Mouse (Mus musculus): ENCODE measurements around the gene Gucd1. TPM values are rescaled to one million over a fixed set of nuclear protein-coding genes. Genes with fewer than 3 reads are reported as not detected.
A peak's percentile ranks its signal among the peaks of the same experiment; 100 is the strongest.

The Gucd1 gene
- total and polyA plus RNA-seq, 3 experiments, result 16.8 to 19.0 (median 18.0) TPM

DNA sequence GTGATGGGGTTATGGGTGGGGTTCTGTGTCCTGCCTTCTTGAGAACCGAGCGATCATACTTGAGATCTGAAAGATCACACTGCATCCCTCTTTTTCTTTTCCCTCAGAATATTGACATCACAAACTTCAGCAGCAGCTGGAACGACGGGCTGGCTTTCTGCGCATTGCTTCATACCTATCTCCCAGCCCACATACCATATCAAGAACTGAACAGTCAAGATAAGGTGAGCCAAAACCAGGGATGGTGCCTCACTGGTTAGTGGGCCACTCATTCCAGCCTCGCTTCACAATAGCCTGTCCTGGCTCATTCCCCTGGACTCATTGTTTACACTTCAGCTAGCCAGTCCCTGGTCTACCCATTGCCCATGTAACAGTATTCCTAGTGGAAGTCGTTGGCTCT lies 210.6 kb downstream of the Gucd1 start:
- peaks cover 46 to 75% of the 10 kb centered on the region in 2 experiments for H3K36me3 ChIP-seq (replicated peaks in 1 of 2; ENCODE audit: control insufficient read depth in 1 of 2, insufficient read depth in 1 of 2, low read length in 1 of 2)
- H3K4me2 ChIP-seq (ENCODE audit: insufficient read depth, low read depth, poor library complexity, severe bottlenecking), result no peak overlapping the region
- H3K9me3 ChIP-seq (replicated peaks; ENCODE audit: low read length), result no peaks in the 10 kb centered on the region
- H3K27ac ChIP-seq (ENCODE audit: insufficient read depth, low read depth), result no peak overlapping the region
- no peaks in the 10 kb centered on the region; the same call in 1 of the 2 replicates for H3K79me2 ChIP-seq (replicated peaks; ENCODE audit: control insufficient read depth, extremely low read depth, insufficient read depth, poor library complexity, severe bottlenecking)
- H3K27me3 ChIP-seq (replicated peaks), result no peaks in the 10 kb centered on the region
- TF ChIP-seq MYC (IDR thresholded peaks at IDR 0.05; ENCODE audit: low read depth, low read length) (no peak), MAX (IDR thresholded peaks at IDR 0.05; ENCODE audit: low read length) (no peak), ZKSCAN1 (IDR thresholded peaks at IDR 0.05; ENCODE audit: borderline replicate concordance, low read depth, low read length) (no peak), KAT2A (IDR thresholded peaks at IDR 0.05; ENCODE audit: insufficient replicate concordance, low read length) (no peak), MAZ (IDR thresholded peaks at IDR 0.05; ENCODE audit: low read depth, low read length) (no peak), IRF4 (IDR thresholded peaks at IDR 0.05; ENCODE audit: low read depth, low read length) (no peak), EP300 (IDR thresholded peaks at IDR 0.05; ENCODE audit: low read length) (no peak), CTCF (conservative IDR thresholded peaks at IDR 0.05 in 1 of 2, IDR thresholded peaks at IDR 0.05 in 1 of 2; ENCODE audit: low read depth in 2 of 2, low read length in 2 of 2) (no peak), ELF1 (IDR thresholded peaks at IDR 0.05; ENCODE audit: low read depth, low read length) (no peak)
- H3K4me3 ChIP-seq (replicated peaks in 1 of 3; ENCODE audit: low read depth in 2 of 3, low read length in 2 of 3, poor library complexity in 1 of 3), result no peak overlapping the region
- no peak for DNase-seq (ENCODE audit: extremely low read depth)
- dilution Hi-C loops (cut with MboI; ENCODE audit: extremely low pct_ligation_motif_present, extremely low pct_unique_long_range_greater_than_20kb, low sequenced_read_pairs), result no loop called here
- H3K4me1 ChIP-seq (ENCODE audit: control insufficient read depth in 1 of 2, insufficient read depth in 2 of 2), result peaks cover 9 to 44% of the 10 kb centered on the region in 2 experiments
- in situ Hi-C loops (cut with MboI; ENCODE audit: low pct_ligation_motif_present, low pct_unique_long_range_greater_than_20kb, low sequenced_read_pairs), result no loop called here
- no peak overlapping the region for H3K9ac ChIP-seq (ENCODE audit: insufficient read depth, low read depth)

DNA sequence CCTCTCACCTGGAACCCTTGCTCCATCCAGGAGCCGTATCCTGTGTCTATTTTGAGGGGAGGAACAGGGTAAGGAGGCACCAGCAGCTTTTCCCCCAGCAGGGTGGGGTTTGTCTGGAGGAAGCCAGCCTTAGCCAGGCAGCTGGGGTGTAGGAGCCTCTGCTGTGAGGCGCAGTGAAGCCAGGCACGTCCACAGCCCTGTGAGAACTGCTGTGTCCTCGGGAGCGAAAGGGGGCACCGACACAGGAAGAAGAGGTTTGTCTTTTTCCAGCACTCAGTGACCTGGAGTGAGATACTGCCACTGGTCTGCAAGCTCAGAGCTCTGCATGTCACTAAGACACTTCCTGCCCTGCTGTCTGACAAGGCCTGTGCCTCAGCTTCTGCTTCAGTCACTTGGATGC lies 213.4 kb downstream of the Gucd1 start:
- no peak for DNase-seq (ENCODE audit: extremely low read depth)
- TF ChIP-seq MXI1 (IDR thresholded peaks at IDR 0.05; ENCODE audit: low read depth, low read length) (no peak), GABPA (IDR thresholded peaks at IDR 0.05; ENCODE audit: insufficient replicate concordance, low read depth, low read length) (no peak), E2F4 (IDR thresholded peaks at IDR 0.05; ENCODE audit: insufficient replicate concordance, low read depth, low read length) (no peak), KAT2A (IDR thresholded peaks at IDR 0.05; ENCODE audit: insufficient replicate concordance, low read length) (no peak), RCOR1 (conservative IDR thresholded peaks at IDR 0.05; ENCODE audit: low read depth, low read length) (no peak), EP300 (IDR thresholded peaks at IDR 0.05; ENCODE audit: low read length) (no peak), SIN3A (IDR thresholded peaks at IDR 0.05; ENCODE audit: low read length) (no peak), NELFE (IDR thresholded peaks at IDR 0.05; ENCODE audit: low read depth, low read length) (no peak), MEF2A (IDR thresholded peaks at IDR 0.05; ENCODE audit: borderline replicate concordance, low read depth, low read length) (no peak), JUN (IDR thresholded peaks at IDR 0.05; ENCODE audit: insufficient read depth, low read depth, low read length) (no peak), JUND (conservative IDR thresholded peaks at IDR 0.05; ENCODE audit: low read depth, low read length) (no peak), ZNF384 (IDR thresholded peaks at IDR 0.05; ENCODE audit: low read depth, low read length) (no peak), TBP (conservative IDR thresholded peaks at IDR 0.05; ENCODE audit: low read depth, low read length) (no peak)
- peaks cover 9 to 65% of the 10 kb centered on the region in 2 experiments for H3K4me1 ChIP-seq (ENCODE audit: control insufficient read depth in 1 of 2, insufficient read depth in 2 of 2)
- H3K27ac ChIP-seq (ENCODE audit: insufficient read depth, low read depth), result peak overlapping the region; percentile 1; the same call in 1 of the 2 replicates
- no peaks in the 10 kb centered on the region for H3K9me3 ChIP-seq (replicated peaks; ENCODE audit: low read length)
- H3K4me3 ChIP-seq (replicated peaks in 1 of 3; ENCODE audit: low read depth in 2 of 3, low read length in 2 of 3, poor library complexity in 1 of 3), result no peak overlapping the region
- H3K27me3 ChIP-seq (replicated peaks), result no peaks in the 10 kb centered on the region
- dilution Hi-C loops (cut with MboI; ENCODE audit: extremely low pct_ligation_motif_present, extremely low pct_unique_long_range_greater_than_20kb, low sequenced_read_pairs) (no loop called here), in situ Hi-C loops (cut with MboI; ENCODE audit: low pct_ligation_motif_present, low pct_unique_long_range_greater_than_20kb, low sequenced_read_pairs) (no loop called here)
- H3K79me2 ChIP-seq (replicated peaks; ENCODE audit: control insufficient read depth, extremely low read depth, insufficient read depth, poor library complexity, severe bottlenecking), result no peaks in the 10 kb centered on the region; the same call in 1 of the 2 replicates
- H3K4me2 ChIP-seq (ENCODE audit: insufficient read depth, low read depth, poor library complexity, severe bottlenecking), result no peak overlapping the region
- H3K36me3 ChIP-seq (replicated peaks in 1 of 2; ENCODE audit: control insufficient read depth in 1 of 2, insufficient read depth in 1 of 2, low read length in 1 of 2), result peaks cover 35 to 71% of the 10 kb centered on the region in 2 experiments
- no peak overlapping the region for H3K9ac ChIP-seq (ENCODE audit: insufficient read depth, low read depth)

Data from CH12.LX (cell line).